Mouse (Mus musculus) ES-E14 (cell line): Measurements from ENCODE around the gene H2-Ke6. TPM values are rescaled to one million over a fixed set of nuclear protein-coding genes. Genes with fewer than 3 reads are reported as not detected.
"Not testable (repeated sequence)": the region's sequence is repeated elsewhere in the genome, so short reads cannot be mapped to it uniquely, and the experiment has no call there.

Experiments used
- DNase-seq: peaks from one replicate; pipeline ENCODE4 v3.0.0-alpha.2; 2013; ENCODE audit warnings: low read depth, low spot score
- H3K27ac ChIP-seq: 2 replicates; pipeline ENCODE4 v1.5.1; 2012; ENCODE audit warnings: low read depth, mild to moderate bottlenecking, low read length, moderate library complexity, mixed read lengths; ENCODE audit not compliant: poor library complexity, insufficient read depth, severe bottlenecking
- H3K36me3 ChIP-seq: 2 replicates; pipeline ENCODE4 v1.6.1; 2012; ENCODE audit warnings: mild to moderate bottlenecking, low read length, moderate library complexity, mixed read lengths; ENCODE audit not compliant: control insufficient read depth, poor library complexity, insufficient read depth, severe bottlenecking
- H3K4me1 ChIP-seq, 2 experiments: fragments of 150-350 bp in 1 of 2; sonication (generic) in 1 of 2; 2 replicates each; pipeline ENCODE4 v1.6.1; 2012; ENCODE audit warnings: low read length in 2 of 2, mild to moderate bottlenecking in 1 of 2, mixed read lengths in 1 of 2; ENCODE audit not compliant: control insufficient read depth in 2 of 2, insufficient read depth in 2 of 2, poor library complexity in 1 of 2
- H3K4me3 ChIP-seq, 2 experiments: fragments of 150-350 bp in 1 of 2; sonication (generic) in 1 of 2; 2 replicates each; pipeline ENCODE4 v1.5.1; 2012; ENCODE audit warnings: low read length in 2 of 2, low read depth in 1 of 2, mild to moderate bottlenecking in 1 of 2, mixed read lengths in 1 of 2; ENCODE audit not compliant: insufficient read depth in 1 of 2, poor library complexity in 1 of 2, severe bottlenecking in 1 of 2
- H3K9ac ChIP-seq: 2 replicates; pipeline ENCODE4 v1.6.1; 2012; ENCODE audit warnings: low read depth, mild to moderate bottlenecking, low read length, mixed read lengths; ENCODE audit not compliant: poor library complexity, insufficient read depth, severe bottlenecking
- H3K9me3 ChIP-seq: fragments of 150-350 bp; sonication (generic); 2 replicates; pipeline ENCODE4 v1.6.1; 2012; ENCODE audit warnings: low read depth, mild to moderate bottlenecking, low read length; ENCODE audit not compliant: control insufficient read depth, insufficient read depth
- CHD2 ChIP-seq: IDR thresholded peaks from 2 replicates; pipeline ENCODE4 v1.6.1; 2014; ENCODE audit warnings: mild to moderate bottlenecking, low read depth, low read length, inconsistent platforms
- HCFC1 ChIP-seq: IDR thresholded peaks from 2 replicates; pipeline ENCODE4 v1.6.1; 2012; ENCODE audit warnings: low read length, inconsistent platforms, borderline replicate concordance; ENCODE audit not compliant: insufficient read depth
- MAFK ChIP-seq: IDR thresholded peaks from 2 replicates; pipeline ENCODE4 v1.6.1; 2014; ENCODE audit warnings: mild to moderate bottlenecking, low read depth, low read length, inconsistent platforms; ENCODE audit not compliant: insufficient read depth
- ZC3H11A ChIP-seq: IDR thresholded peaks from 2 replicates; pipeline ENCODE4 v1.6.1; 2012; ENCODE audit warnings: low read depth, mild to moderate bottlenecking, inconsistent platforms, low read length, borderline replicate concordance
- ZNF384 ChIP-seq: IDR thresholded peaks from 2 replicates; pipeline ENCODE4 v1.6.1; 2012; ENCODE audit warnings: low read depth, low read length, inconsistent platforms
- in situ Hi-C, 2 experiments: fragments of 600-800 bp; cut with MboI; formaldehyde crosslinking; loops; one replicate each; pipeline ENCODE4 v1.15.1; 2025; ENCODE audit warnings: low sequenced_read_pairs in 2 of 2, inconsistent platforms in 1 of 2; ENCODE audit not compliant: unreplicated experiment in 2 of 2
- total RNA-seq: library from RNA; depleted of rRNA; stranded (reverse); fragments of 300-350 nt; gene quantifications from 2 replicates; pipeline ENCODE4 v1.2.3, GENCODE M21; 2012

The H2-Ke6 gene
- total RNA-seq, 1 experiment: 15.5 TPM

GRCm38 (mm10) chr17:33998697-33999096, 29.2 kb downstream of the H2-Ke6 start:
- H3K4me3 ChIP-seq, H3K36me3 ChIP-seq, H3K9ac ChIP-seq, DNase-seq, H3K9me3 ChIP-seq, H3K27ac ChIP-seq, in situ Hi-C loops, H3K4me1 ChIP-seq: not testable (repeated sequence)
- peak; percentile 88 for TF ChIP-seq ZNF384

DNA sequence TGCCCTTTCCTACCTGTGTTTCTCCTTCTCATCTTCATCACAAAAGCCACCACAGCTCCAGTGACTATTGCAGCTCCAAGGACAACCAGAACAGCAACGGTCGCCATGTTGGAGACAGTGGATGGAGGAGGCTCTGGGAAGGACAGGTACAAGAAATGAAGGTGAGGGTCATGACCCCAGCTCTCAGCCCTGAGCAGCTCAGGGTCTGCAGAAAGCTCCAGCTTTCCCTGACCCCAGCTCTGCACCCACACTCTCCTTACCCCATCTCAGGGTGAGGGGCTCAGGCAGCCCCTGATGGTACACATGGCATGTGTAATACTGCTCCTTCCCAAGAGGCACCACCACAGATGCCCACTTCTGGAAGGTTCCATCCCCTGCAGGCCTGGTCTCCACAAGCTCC, 30.8 kb downstream of the H2-Ke6 start:
- H3K27ac ChIP-seq, H3K4me1 ChIP-seq, DNase-seq, H3K9ac ChIP-seq, H3K4me3 ChIP-seq, in situ Hi-C loops, H3K9me3 ChIP-seq, H3K36me3 ChIP-seq: not testable (repeated sequence)

DNA sequence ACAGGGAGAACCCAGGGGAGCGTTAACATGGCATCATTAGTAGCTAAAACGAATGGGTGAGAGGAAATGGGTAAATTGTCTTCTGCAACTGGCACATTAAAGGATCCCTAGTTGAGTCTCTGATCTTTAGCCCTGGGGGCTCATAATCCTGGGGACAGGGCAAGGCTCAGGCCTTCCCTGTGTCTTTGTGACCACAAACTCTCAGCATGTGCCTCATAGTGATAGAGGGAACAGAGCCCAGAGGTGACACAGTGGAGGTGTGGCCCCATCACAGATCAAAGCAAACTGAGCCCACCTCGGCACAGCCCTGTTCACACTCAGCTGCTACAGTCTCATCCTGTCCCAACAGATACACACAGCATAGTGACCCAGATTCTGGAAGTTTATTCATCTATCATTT, 32.2 kb downstream of the H2-Ke6 start:
- DNase-seq: no peak
- no peak overlapping the region for H3K4me3 ChIP-seq
- no peaks in the 10 kb centered on the region for H3K9me3 ChIP-seq
- in situ Hi-C loops: no loop called here
- no peak overlapping the region for H3K9ac ChIP-seq
- peaks cover 0 to 2% of the 10 kb centered on the region in 2 experiments; a peak in 1 of 4 replicates for H3K4me1 ChIP-seq
- peaks cover 3% of the 10 kb centered on the region; the same call in 1 of the 2 replicates for H3K36me3 ChIP-seq
- TF ChIP-seq MAFK (no peak), ZC3H11A (no peak), HCFC1 (no peak)
- H3K27ac ChIP-seq: no peak overlapping the region

- H3K4me1 ChIP-seq: peaks cover 0 to 2% of the 10 kb centered on the region in 2 experiments; a peak in 1 of 4 replicates
- TF ChIP-seq MAFK (peak; percentile 52; the same call in 1 of the 2 replicates), CHD2 (no peak)
- in situ Hi-C loops: no loop called here
- peaks cover 3% of the 10 kb centered on the region; the same call in 1 of the 2 replicates for H3K36me3 ChIP-seq
- DNase-seq: no peak
- H3K9me3 ChIP-seq: no peaks in the 10 kb centered on the region
- no peak overlapping the region for H3K27ac ChIP-seq
- no peak overlapping the region for H3K9ac ChIP-seq
- H3K4me3 ChIP-seq: no peak overlapping the region
These were observed 32.9 kb downstream of the H2-Ke6 start for GRCm38 (mm10) chr17:33994959-33995358.

DNA sequence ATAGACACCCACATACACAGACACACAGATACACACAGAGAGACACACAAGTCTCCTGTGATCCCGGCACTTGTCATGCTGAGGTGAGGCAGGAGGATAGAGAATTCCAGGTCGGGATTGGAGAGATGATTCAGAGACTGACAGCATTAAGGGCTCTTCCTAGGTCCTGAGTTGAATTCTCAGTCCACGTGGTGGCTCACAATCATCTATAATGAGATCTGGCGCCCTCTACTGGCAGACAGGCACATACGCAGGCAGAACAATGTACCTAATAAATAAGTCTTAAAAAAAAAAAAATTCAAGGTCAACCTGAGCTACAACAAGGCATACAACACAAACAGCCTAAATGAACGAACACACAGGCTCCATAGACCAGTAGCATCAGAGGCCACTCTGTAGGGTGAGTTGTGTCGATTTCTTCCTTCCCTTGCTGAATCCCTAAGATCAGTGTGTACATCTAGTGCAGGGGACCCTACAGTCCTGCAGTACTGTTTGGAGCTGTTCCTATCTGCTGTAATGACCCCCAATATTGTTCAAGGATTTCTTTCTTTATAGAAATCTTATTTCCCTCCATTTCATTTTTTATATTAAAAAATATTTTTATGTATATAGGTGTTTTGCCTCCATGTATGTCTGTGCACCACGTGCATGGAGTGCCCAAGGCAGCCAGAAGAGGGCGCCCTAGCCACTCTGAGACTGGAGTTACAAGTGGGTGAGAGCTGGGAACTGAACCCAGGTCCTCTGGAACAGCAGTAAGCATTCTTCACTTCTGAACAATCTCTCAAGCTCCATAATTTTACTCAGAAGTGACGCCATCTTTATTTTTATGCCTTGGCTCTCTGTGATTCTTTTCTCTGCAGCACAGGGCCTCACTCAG, 35.8 kb downstream of the H2-Ke6 start:
- Histone ChIP-seq H3K9me3 (no peaks in the 10 kb centered on the region), H3K36me3 (peaks cover 2% of the 10 kb centered on the region; the same call in 1 of the 2 replicates), H3K27ac (no peak overlapping the region), H3K4me1 (peaks cover 0 to 2% of the 10 kb centered on the region in 2 experiments; a peak in 1 of 4 replicates), H3K4me3 (peak overlapping the region in 1 of 2 experiments; percentile 25; a peak in 1 of 4 replicates), H3K9ac (peak overlapping the region; percentile 57; the same call in 1 of the 2 replicates)
- TF ChIP-seq ZNF384: peak; percentile 97
- no peak for TF ChIP-seq ZC3H11A
- in situ Hi-C loops: no loop called here
- DNase-seq: peak; percentile 91

DNA sequence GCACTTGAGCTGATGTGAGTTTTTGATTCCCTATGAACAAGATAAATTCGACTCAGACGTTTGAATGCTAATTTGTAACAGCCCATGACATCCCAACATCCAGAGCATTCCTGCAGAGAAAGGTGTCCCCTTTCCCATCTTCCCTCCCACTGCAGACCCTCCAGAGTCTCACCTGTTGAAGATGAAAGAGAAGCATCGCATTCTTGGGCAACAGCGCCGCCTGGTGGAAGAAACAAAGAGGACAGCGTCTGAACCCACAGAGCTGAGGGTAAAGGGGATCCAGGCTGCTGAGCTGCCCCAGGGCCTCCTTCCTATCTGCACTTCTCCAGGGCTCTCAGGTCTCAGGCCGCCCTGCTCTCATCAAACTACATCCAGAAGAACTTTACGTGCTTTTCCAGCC, 45.7 kb downstream of the H2-Ke6 start:
- peaks cover 5 to 13% of the 10 kb centered on the region in 2 experiments; a peak in 3 of 4 replicates for H3K4me1 ChIP-seq
- H3K36me3 ChIP-seq, H3K27ac ChIP-seq, H3K9me3 ChIP-seq, H3K9ac ChIP-seq, in situ Hi-C loops: not testable (repeated sequence)
- peak; percentile 68 for DNase-seq
- peak overlapping the region in 1 of 2 experiments; percentile 83; a peak in 3 of 4 replicates for H3K4me3 ChIP-seq

DNA sequence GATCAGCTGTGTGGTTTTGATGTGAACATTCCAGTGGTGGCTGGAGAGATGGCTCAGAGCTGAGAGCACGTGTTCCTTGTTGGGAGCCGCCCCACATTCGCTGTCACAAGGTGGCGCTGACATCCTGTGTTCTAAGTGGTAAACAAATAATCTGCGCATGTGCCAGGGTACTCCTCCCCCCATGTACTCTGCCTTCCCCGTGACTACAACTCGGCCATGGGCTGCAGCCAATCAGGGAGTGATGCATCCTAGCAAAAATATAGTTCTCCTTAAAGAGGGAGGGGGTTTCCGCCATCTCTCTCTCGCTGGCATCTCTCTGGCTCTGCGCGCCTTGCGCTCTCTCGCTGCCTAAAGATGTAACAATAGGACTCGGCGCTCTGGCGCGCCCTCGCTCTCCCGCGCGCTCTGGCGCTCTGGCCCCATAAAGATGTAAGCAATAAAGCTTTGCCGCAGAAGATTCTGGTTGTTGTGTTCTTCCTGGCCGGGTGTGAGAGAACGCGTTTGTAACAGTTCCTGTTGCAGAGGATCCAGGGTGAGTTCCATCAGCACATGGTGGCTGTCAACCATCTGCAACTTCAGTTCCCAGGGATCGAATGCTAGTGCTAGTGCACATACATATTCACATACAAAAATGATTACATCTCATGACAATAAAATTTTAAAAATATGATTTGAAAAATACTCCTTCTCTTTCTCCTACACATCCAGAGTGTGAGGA, 46.5 kb downstream of the H2-Ke6 start:
- H3K9ac ChIP-seq: peak overlapping the region; percentile 78
- H3K27ac ChIP-seq: peak overlapping the region; percentile 64
- H3K9me3 ChIP-seq, in situ Hi-C loops, H3K36me3 ChIP-seq: not testable (repeated sequence)
- peak; percentile 93 for DNase-seq
- peak overlapping the region; percentile 72 to 83 for H3K4me3 ChIP-seq
- H3K4me1 ChIP-seq: peaks cover 5 to 13% of the 10 kb centered on the region in 2 experiments; a peak in 3 of 4 replicates
